Mouse (Mus musculus): Measurements from ENCODE around the gene Adgrg6. TPM values are rescaled to one million over a fixed set of nuclear protein-coding genes. Genes with fewer than 3 reads are reported as not detected.

The Adgrg6 gene
- polyA plus RNA-seq (2014; fragmentation: Nextera tagmentation; extraction: Ambion mirVana) = 13.0 and 15.7 TPM in 2 replicates

DNA sequence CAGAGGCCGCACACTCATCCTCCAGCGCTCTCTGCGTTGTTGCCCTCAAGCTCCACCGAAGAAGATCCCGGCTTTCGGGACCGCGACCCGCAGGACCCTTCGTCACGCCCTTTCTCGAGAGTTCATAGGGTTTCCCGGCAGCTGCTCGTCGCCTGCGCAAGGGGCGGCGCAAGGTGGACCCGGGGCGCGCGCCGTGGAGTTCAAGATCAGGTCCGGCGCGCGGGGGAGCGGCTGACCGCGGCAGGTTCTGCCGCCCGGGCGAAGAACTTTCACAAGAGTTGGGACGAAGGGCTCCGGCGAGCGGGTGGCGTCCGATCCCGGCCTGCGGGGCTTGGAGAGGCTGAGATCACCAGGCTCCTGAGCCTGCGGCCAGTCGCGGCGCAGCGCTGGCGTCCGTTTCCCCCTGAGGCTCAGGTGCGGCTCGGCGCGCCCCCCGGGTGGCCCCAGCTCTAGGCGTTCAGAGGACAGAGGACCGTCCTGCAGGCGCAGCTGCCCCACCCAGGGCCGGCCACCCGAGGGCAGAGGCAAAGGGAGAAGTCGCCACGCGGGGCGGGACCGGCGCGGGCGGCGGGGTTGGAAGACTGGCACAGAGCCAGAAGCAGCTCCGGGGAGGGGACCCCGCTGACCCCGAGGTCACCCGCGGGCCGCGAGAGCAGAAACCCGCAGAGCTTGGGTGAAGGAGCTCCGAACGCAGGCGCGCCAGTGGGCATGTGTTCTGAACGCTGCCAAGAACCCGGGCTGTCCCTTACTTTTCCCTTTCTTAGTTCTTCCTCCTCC lies at the start of gene Adgrg6:
TSS of gene Adgrg6 (minus strand) at position 719 of the 777 bp plus-strand sequence.
- peak within 1 kb of the TSS; percentile 84 for H3K4me3 ChIP-seq (ENCODE audit: low read depth, low read length)
- no peaks in the 10 kb centered on the region for H3K9me3 ChIP-seq (ENCODE audit: control insufficient read depth, low read length)
- under 1% methylated on average over 46 of the region's 81 CpGs for WGBS
- no peaks in the 10 kb centered on the region for H3K36me3 ChIP-seq (ENCODE audit: control insufficient read depth, insufficient read depth, low read length)
- DNase-seq (ENCODE audit: low spot score) = peak; percentile 42
- H3K4me1 ChIP-seq (ENCODE audit: control insufficient read depth, insufficient read depth, low read length) = 0 out of 2 replicates have a peak, but pooled peaks cover 4% of the 10 kb centered on the region
- H3K27me3 ChIP-seq (replicated peaks; ENCODE audit: control insufficient read depth, insufficient read depth, low read length) = 0 out of 2 replicates have a peak, but pooled peaks cover 10% of the 10 kb centered on the region
- peak within 1 kb of the TSS; percentile 44; the same call in 1 of the 2 replicates for H3K27ac ChIP-seq (replicated peaks; ENCODE audit: low read depth, low read length)
- peak within 1 kb of the TSS; percentile 78 for H3K9ac ChIP-seq (ENCODE audit: low read depth, low read length)
- H3K4me2 ChIP-seq (ENCODE audit: low read depth, low read length) = peak within 1 kb of the TSS; percentile 100
- peak; percentile 75 for ATAC-seq (ENCODE audit: low read depth)

DNA sequence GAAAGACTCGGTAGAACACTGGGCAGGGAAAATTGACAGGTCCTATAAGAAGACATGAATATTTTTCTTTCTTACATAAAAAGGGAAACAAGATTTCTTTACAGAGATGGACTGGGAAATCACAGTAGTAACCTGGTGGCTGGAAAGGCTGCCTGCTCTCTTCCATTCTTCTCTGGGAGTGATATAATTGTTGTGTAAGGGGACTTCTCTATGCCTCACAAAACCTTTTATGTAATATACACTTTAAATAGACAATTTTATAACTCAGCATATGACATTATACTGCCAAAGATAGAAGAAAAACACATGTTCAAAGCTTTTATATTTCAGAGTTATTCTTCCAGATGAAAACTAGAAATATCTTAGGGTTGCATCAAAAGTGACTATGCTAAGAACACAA lies 46.8 kb upstream of the Adgrg6 start:
- Histone ChIP-seq H3K4me3 (ENCODE audit: low read depth, low read length) (no peak overlapping the region), H3K27me3 (replicated peaks; ENCODE audit: control insufficient read depth, insufficient read depth, low read length) (no peaks in the 10 kb centered on the region), H3K4me1 (ENCODE audit: control insufficient read depth, insufficient read depth, low read length) (no peaks in the 10 kb centered on the region), H3K27ac (replicated peaks; ENCODE audit: low read depth, low read length) (no peak overlapping the region), H3K9me3 (ENCODE audit: control insufficient read depth, low read length) (no peaks in the 10 kb centered on the region), H3K4me2 (ENCODE audit: low read depth, low read length) (no peak overlapping the region), H3K36me3 (ENCODE audit: control insufficient read depth, insufficient read depth, low read length) (no peaks in the 10 kb centered on the region), H3K9ac (ENCODE audit: low read depth, low read length) (no peak overlapping the region)
- DNase-seq (ENCODE audit: low spot score) = no peak
- ATAC-seq (ENCODE audit: low read depth) = no peak
- 88% methylated on average over 1 of the region's 1 CpGs for WGBS

DNA sequence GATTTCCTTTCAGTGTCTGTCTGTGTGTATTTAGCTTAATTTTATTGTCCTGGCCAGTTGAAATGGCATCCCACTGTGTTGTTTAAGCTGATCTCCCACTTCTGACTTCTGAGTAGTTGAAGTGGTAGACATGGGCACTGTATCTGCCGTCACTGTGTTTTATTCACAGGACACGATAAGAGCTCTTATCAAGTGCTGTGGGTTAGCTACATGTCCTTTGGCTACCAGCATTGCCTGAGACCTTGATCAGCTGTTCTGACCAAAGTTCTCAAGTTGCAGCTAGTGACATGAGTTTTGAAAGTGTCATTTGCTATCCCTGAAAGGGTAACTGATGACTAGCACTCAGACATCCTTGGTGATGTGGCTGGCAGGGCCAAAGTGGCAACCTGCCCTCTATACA lies 45.4 kb upstream of the Adgrg6 start:
- H3K27ac ChIP-seq (replicated peaks; ENCODE audit: low read depth, low read length) = no peak overlapping the region
- DNase-seq (ENCODE audit: low spot score) (no peak), ATAC-seq (ENCODE audit: low read depth) (no peak)
- H3K4me2 ChIP-seq (ENCODE audit: low read depth, low read length) = no peak overlapping the region
- H3K36me3 ChIP-seq (ENCODE audit: control insufficient read depth, insufficient read depth, low read length) = no peaks in the 10 kb centered on the region
- no peaks in the 10 kb centered on the region for H3K4me1 ChIP-seq (ENCODE audit: control insufficient read depth, insufficient read depth, low read length)
- H3K27me3 ChIP-seq (replicated peaks; ENCODE audit: control insufficient read depth, insufficient read depth, low read length) = no peaks in the 10 kb centered on the region
- no peaks in the 10 kb centered on the region for H3K9me3 ChIP-seq (ENCODE audit: control insufficient read depth, low read length)
- H3K4me3 ChIP-seq (ENCODE audit: low read depth, low read length) = no peak overlapping the region
- no peak overlapping the region for H3K9ac ChIP-seq (ENCODE audit: low read depth, low read length)
- WGBS = 86% methylated on average over 2 of the region's 2 CpGs

DNA sequence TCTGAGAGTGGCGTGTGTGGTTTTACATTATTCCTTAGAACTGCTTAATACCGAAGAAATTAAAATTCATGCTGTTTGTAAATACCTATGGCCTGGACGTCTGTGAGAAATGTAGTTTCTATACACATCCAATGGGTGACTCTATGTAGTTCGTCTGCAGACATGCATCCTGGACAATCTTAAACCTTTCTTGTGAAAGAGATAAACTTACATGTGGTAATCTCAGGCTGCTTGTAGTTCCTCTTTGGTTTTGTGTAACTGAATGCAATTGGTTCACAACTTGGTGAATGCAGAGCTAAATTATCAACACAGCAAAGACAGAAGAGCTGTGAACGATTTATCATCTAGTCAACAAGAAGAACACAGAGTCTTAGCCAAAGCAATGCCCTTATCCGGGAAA lies 44.2 kb upstream of the Adgrg6 start:
- Histone ChIP-seq H3K27me3 (replicated peaks; ENCODE audit: control insufficient read depth, insufficient read depth, low read length) (no peaks in the 10 kb centered on the region), H3K4me3 (ENCODE audit: low read depth, low read length) (no peak overlapping the region), H3K27ac (replicated peaks; ENCODE audit: low read depth, low read length) (no peak overlapping the region), H3K36me3 (ENCODE audit: control insufficient read depth, insufficient read depth, low read length) (no peaks in the 10 kb centered on the region), H3K9ac (ENCODE audit: low read depth, low read length) (no peak overlapping the region), H3K4me1 (ENCODE audit: control insufficient read depth, insufficient read depth, low read length) (no peaks in the 10 kb centered on the region), H3K4me2 (ENCODE audit: low read depth, low read length) (no peak overlapping the region), H3K9me3 (ENCODE audit: control insufficient read depth, low read length) (no peaks in the 10 kb centered on the region)
- DNase-seq (ENCODE audit: low spot score) (no peak), ATAC-seq (ENCODE audit: low read depth) (no peak)
- 89% methylated on average over 6 of the region's 6 CpGs for WGBS

DNA sequence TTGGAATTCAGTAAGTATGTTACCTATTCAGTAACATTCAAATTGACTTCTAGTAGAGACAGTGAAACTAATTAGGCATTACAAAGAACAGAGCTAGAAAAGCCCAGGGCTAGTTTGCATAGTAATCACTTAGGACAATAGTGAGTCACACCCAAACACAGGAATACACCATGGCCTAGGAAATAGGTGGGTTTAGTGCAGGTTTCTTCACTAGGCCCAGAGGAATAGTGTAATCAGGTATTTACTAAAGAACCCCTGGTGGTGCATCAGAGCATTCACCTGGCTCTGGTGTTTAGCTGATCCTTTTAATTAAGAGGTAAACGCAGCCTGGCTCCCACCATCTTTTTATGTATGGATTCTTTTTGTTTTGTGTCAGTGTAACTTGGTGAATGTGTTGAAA lies 38.0 kb upstream of the Adgrg6 start:
- no peak overlapping the region for H3K27ac ChIP-seq (replicated peaks; ENCODE audit: low read depth, low read length)
- no peak overlapping the region for H3K4me2 ChIP-seq (ENCODE audit: low read depth, low read length)
- H3K4me1 ChIP-seq (ENCODE audit: control insufficient read depth, insufficient read depth, low read length) = no peaks in the 10 kb centered on the region
- no peak overlapping the region for H3K9ac ChIP-seq (ENCODE audit: low read depth, low read length)
- ATAC-seq (ENCODE audit: low read depth) (no peak), DNase-seq (ENCODE audit: low spot score) (no peak)
- H3K36me3 ChIP-seq (ENCODE audit: control insufficient read depth, insufficient read depth, low read length) = no peaks in the 10 kb centered on the region
- H3K27me3 ChIP-seq (replicated peaks; ENCODE audit: control insufficient read depth, insufficient read depth, low read length) = no peaks in the 10 kb centered on the region
- 92% methylated on average over 1 of the region's 1 CpGs for WGBS
- H3K4me3 ChIP-seq (ENCODE audit: low read depth, low read length) = no peak overlapping the region
- no peaks in the 10 kb centered on the region for H3K9me3 ChIP-seq (ENCODE audit: control insufficient read depth, low read length)

DNA sequence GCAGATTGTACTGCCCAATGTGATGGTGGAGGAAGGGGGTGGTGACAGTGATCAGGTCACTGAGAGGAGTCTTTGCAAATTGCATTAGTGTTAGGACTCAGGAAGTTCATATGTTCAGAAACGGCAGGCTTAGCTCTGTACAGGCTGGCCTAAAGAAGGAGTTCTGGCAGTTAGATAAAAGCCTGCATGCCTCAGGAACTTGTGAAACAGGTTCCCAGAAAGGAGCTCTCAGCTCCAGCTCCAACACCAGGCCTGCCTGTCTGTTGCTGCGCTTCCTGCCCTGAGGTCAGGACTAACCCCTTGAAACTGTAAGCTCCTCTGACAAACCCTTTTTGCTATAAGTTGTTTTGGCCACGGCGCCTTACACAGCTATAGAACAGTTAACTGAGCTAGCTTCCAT lies 28.8 kb upstream of the Adgrg6 start:
- DNase-seq (ENCODE audit: low spot score) (peak; percentile 81), ATAC-seq (ENCODE audit: low read depth) (peak; percentile 88)
- H3K9me3 ChIP-seq (ENCODE audit: control insufficient read depth, low read length) = no peaks in the 10 kb centered on the region
- 58% methylated on average over 4 of the region's 4 CpGs for WGBS
- peak overlapping the region; percentile 63; the same call in 1 of the 2 replicates for H3K27ac ChIP-seq (replicated peaks; ENCODE audit: low read depth, low read length)
- no peaks in the 10 kb centered on the region for H3K27me3 ChIP-seq (replicated peaks; ENCODE audit: control insufficient read depth, insufficient read depth, low read length)
- no peak overlapping the region for H3K9ac ChIP-seq (ENCODE audit: low read depth, low read length)
- H3K4me2 ChIP-seq (ENCODE audit: low read depth, low read length) = no peak overlapping the region
- no peaks in the 10 kb centered on the region for H3K4me1 ChIP-seq (ENCODE audit: control insufficient read depth, insufficient read depth, low read length)
- no peaks in the 10 kb centered on the region for H3K36me3 ChIP-seq (ENCODE audit: control insufficient read depth, insufficient read depth, low read length)
- H3K4me3 ChIP-seq (ENCODE audit: low read depth, low read length) = no peak overlapping the region

DNA sequence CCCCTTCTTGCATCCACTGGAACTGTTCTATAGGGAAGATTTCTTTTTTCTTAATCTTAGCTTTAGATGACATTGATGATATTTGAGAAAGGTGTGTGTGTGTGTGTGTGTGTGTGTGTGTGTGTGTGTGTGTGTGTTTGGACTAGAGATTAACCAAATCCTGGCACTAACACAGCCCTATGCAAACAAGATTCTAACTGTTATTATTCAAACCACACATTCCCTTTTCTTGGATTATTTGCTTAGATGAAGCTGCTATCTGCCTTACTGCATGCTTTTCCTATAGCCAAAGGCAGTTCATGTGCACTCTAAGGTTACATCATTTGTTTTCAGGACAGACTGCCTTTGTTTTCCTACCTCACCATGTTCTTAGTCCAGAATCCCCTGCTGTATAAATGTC lies 25.7 kb upstream of the Adgrg6 start:
- H3K9ac ChIP-seq (ENCODE audit: low read depth, low read length) = no peak overlapping the region
- ATAC-seq (ENCODE audit: low read depth) (peak; percentile 53; the same call in 1 of the 2 replicates), DNase-seq (ENCODE audit: low spot score) (peak; percentile 35)
- H3K4me2 ChIP-seq (ENCODE audit: low read depth, low read length) = no peak overlapping the region
- no peak overlapping the region for H3K4me3 ChIP-seq (ENCODE audit: low read depth, low read length)
- no peaks in the 10 kb centered on the region for H3K27me3 ChIP-seq (replicated peaks; ENCODE audit: control insufficient read depth, insufficient read depth, low read length)
- no peak overlapping the region for H3K27ac ChIP-seq (replicated peaks; ENCODE audit: low read depth, low read length)
- no peaks in the 10 kb centered on the region for H3K36me3 ChIP-seq (ENCODE audit: control insufficient read depth, insufficient read depth, low read length)
- H3K9me3 ChIP-seq (ENCODE audit: control insufficient read depth, low read length) = no peaks in the 10 kb centered on the region
- H3K4me1 ChIP-seq (ENCODE audit: control insufficient read depth, insufficient read depth, low read length) = no peaks in the 10 kb centered on the region

DNA sequence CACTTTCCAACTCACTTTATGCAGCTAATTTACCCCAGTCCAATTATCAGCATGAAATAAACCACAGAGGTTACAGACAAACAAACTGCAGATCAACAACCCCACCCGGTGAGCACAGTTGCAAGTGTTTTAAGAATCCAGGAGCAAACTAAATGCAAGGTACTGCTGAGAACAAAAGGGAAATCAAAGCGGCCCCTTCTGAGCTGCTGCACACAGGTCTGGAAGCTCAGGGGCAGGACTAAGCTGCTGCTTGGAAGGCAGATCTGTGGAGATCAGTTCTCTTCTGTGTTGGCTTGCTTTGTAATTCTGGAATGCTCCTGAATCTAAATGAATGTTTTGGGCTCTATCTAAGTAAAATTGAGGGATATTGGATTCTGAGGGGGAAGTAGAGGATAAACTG lies 25.2 kb upstream of the Adgrg6 start:
- no peak overlapping the region for H3K4me3 ChIP-seq (ENCODE audit: low read depth, low read length)
- DNase-seq (ENCODE audit: low spot score) (peak; percentile 22), ATAC-seq (ENCODE audit: low read depth) (no peak)
- no peaks in the 10 kb centered on the region for H3K9me3 ChIP-seq (ENCODE audit: control insufficient read depth, low read length)
- no peaks in the 10 kb centered on the region for H3K4me1 ChIP-seq (ENCODE audit: control insufficient read depth, insufficient read depth, low read length)
- no peaks in the 10 kb centered on the region for H3K27me3 ChIP-seq (replicated peaks; ENCODE audit: control insufficient read depth, insufficient read depth, low read length)
- no peak overlapping the region for H3K9ac ChIP-seq (ENCODE audit: low read depth, low read length)
- no peak overlapping the region for H3K27ac ChIP-seq (replicated peaks; ENCODE audit: low read depth, low read length)
- H3K4me2 ChIP-seq (ENCODE audit: low read depth, low read length) = no peak overlapping the region
- WGBS = 7% methylated on average over 2 of the region's 2 CpGs
- no peaks in the 10 kb centered on the region for H3K36me3 ChIP-seq (ENCODE audit: control insufficient read depth, insufficient read depth, low read length)

DNA sequence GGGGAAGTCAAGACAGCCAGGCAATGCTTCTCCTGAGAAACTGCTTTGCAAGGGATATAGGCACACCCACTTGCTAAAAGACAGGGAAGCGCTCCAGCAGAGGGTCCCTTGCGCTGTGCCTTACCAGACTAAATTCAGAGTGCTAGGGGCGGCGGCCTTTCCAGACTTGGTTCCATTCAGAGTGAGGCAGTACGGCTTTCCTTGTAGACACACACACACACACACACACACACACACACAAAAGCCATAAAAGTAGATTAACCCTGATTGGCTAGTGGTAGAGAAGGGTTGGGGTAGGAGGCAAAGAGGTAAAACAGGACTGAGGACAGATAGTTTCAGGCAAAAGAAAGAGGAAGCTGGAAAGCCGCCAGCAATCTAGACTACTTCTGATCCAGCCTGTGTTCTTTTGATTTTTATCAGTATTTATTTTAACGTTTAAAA lies 672 bp upstream of the Adgrg6 start:
- Histone ChIP-seq H3K27ac (replicated peaks; ENCODE audit: low read depth, low read length) (no peak overlapping the region), H3K27me3 (replicated peaks; ENCODE audit: control insufficient read depth, insufficient read depth, low read length) (0 out of 2 replicates have a peak, but pooled peaks cover 10% of the 10 kb centered on the region), H3K36me3 (ENCODE audit: control insufficient read depth, insufficient read depth, low read length) (no peaks in the 10 kb centered on the region), H3K4me3 (ENCODE audit: low read depth, low read length) (peak overlapping the region; percentile 11; the same call in 1 of the 2 replicates), H3K4me1 (ENCODE audit: control insufficient read depth, insufficient read depth, low read length) (0 out of 2 replicates have a peak, but pooled peaks cover 4% of the 10 kb centered on the region), H3K9ac (ENCODE audit: low read depth, low read length) (no peak overlapping the region), H3K4me2 (ENCODE audit: low read depth, low read length) (peak overlapping the region; percentile 100), H3K9me3 (ENCODE audit: control insufficient read depth, low read length) (no peaks in the 10 kb centered on the region)
- DNase-seq (ENCODE audit: low spot score) (peak; percentile 76), ATAC-seq (ENCODE audit: low read depth) (peak; percentile 69)
- 23% methylated on average over 7 of the region's 7 CpGs for WGBS

All from embryonic facial prominence, embryonic 14.5 days (tissue).